Mouse (Mus musculus): ENCODE data around the gene Gm21981. TPM values are rescaled to one million over a fixed set of nuclear protein-coding genes. Genes with fewer than 3 reads are reported as not detected.
A peak's percentile ranks its signal among the peaks of the same experiment; 100 is the strongest.
"Not testable (repeated sequence)": the region's sequence is repeated elsewhere in the genome, so short reads cannot be mapped to it uniquely, and the experiment has no call there.

Gm21981 gene
- polyA plus RNA-seq, 1 experiment from 2014 or later, result 0.28 TPM

- H3K36me3 ChIP-seq; H3K4me2 ChIP-seq (replicated peaks); H3K4me1 ChIP-seq; H3K9ac ChIP-seq; H3K9me3 ChIP-seq; H3K4me3 ChIP-seq; H3K27ac ChIP-seq; ATAC-seq (ENCODE audit: low FRiP score, low read depth); H3K27me3 ChIP-seq (replicated peaks): not testable (repeated sequence)
- 92% methylated on average over 8 of the region's 8 CpGs for WGBS
Measured at GRCm38 (mm10) chr17:47654346-47654745, 39.9 kb downstream of the Gm21981 start.

- 77% methylated on average over 2 of the region's 2 CpGs for WGBS
- Histone ChIP-seq H3K4me2 (replicated peaks) (no peak overlapping the region), H3K9me3 (no peaks in the 10 kb centered on the region), H3K4me3 (no peak overlapping the region), H3K27me3 (replicated peaks) (no peaks in the 10 kb centered on the region), H3K9ac (no peak overlapping the region), H3K27ac (no peak overlapping the region), H3K36me3 (peaks cover 6% of the 10 kb centered on the region; the same call in 1 of the 2 replicates), H3K4me1 (no peaks in the 10 kb centered on the region; the same call in 1 of the 2 replicates)
- no peak for ATAC-seq (ENCODE audit: low FRiP score, low read depth)
Measured at GRCm38 (mm10) chr17:47651953-47652352, 42.3 kb downstream of the Gm21981 start.

GRCm38 (mm10) chr17:47648966-47649365 is 45.3 kb downstream of the Gm21981 start:
- Histone ChIP-seq H3K36me3 (peaks cover 6% of the 10 kb centered on the region; the same call in 1 of the 2 replicates), H3K27me3 (replicated peaks) (no peaks in the 10 kb centered on the region), H3K9me3 (no peaks in the 10 kb centered on the region), H3K4me2 (replicated peaks) (no peak overlapping the region), H3K9ac (no peak overlapping the region), H3K4me3 (no peak overlapping the region), H3K4me1 (no peaks in the 10 kb centered on the region; the same call in 1 of the 2 replicates), H3K27ac (no peak overlapping the region)
- 0 out of 2 replicates have a peak, but pooled peaks have one; percentile 17 for ATAC-seq (ENCODE audit: low FRiP score, low read depth)
- WGBS, result 24% methylated on average over 4 of the region's 4 CpGs

GRCm38 (mm10) chr17:47646683-47647082 is 47.6 kb downstream of the Gm21981 start:
- H3K4me2 ChIP-seq (replicated peaks), result no peak overlapping the region
- no peak for ATAC-seq (ENCODE audit: low FRiP score, low read depth)
- H3K4me3 ChIP-seq, result no peak overlapping the region
- no peaks in the 10 kb centered on the region for H3K27me3 ChIP-seq (replicated peaks)
- no peaks in the 10 kb centered on the region for H3K36me3 ChIP-seq
- H3K27ac ChIP-seq, result no peak overlapping the region
- 60% methylated on average over 1 of the region's 1 CpGs for WGBS
- H3K4me1 ChIP-seq, result no peaks in the 10 kb centered on the region; the same call in 1 of the 2 replicates
- H3K9ac ChIP-seq, result no peak overlapping the region
- H3K9me3 ChIP-seq, result no peaks in the 10 kb centered on the region

- no peak overlapping the region for H3K4me2 ChIP-seq (replicated peaks)
- no peak overlapping the region for H3K4me3 ChIP-seq
- no peaks in the 10 kb centered on the region for H3K36me3 ChIP-seq
- H3K27me3 ChIP-seq (replicated peaks), result no peaks in the 10 kb centered on the region
- no peaks in the 10 kb centered on the region for H3K9me3 ChIP-seq
- no peak overlapping the region for H3K27ac ChIP-seq
- no peaks in the 10 kb centered on the region; the same call in 1 of the 2 replicates for H3K4me1 ChIP-seq
- 82% methylated on average over 2 of the region's 2 CpGs for WGBS
- no peak for ATAC-seq (ENCODE audit: low FRiP score, low read depth)
- no peak overlapping the region for H3K9ac ChIP-seq
Measured at GRCm38 (mm10) chr17:47642992-47643391, 51.3 kb downstream of the Gm21981 start.

Other genes starting within 250 kb of the Gm21981 start
- 28.7 and 30.3 TPM in 2 replicates for gene Taf8, start 192.2 kb downstream of the Gm21981 start, polyA plus RNA-seq (2016; fragmentation: Nextera tagmentation; extraction: Ambion mirVana)
- gene Ccnd3, start 189.4 kb downstream of the Gm21981 start, polyA plus RNA-seq (2016; fragmentation: Nextera tagmentation; extraction: Ambion mirVana), result 146 and 152 TPM in 2 replicates
- gene Bysl, start 83.0 kb downstream of the Gm21981 start, polyA plus RNA-seq (2016; fragmentation: Nextera tagmentation; extraction: Ambion mirVana), result 32.5 and 35.9 TPM in 2 replicates
- 39.7 and 41.6 TPM in 2 replicates for gene Med20, start 82.9 kb downstream of the Gm21981 start, polyA plus RNA-seq (2016; fragmentation: Nextera tagmentation; extraction: Ambion mirVana)
- 2.0 and 2.4 TPM in 2 replicates for gene Gm20517, start 82.9 kb downstream of the Gm21981 start, polyA plus RNA-seq (2016; fragmentation: Nextera tagmentation; extraction: Ambion mirVana)
- gene Usp49, start 63.8 kb downstream of the Gm21981 start, polyA plus RNA-seq (2016; fragmentation: Nextera tagmentation; extraction: Ambion mirVana), result 10.4 and 12.5 TPM in 2 replicates
- 327 and 354 TPM in 2 replicates for gene Tomm6, start 6.1 kb downstream of the Gm21981 start, polyA plus RNA-seq (2016; fragmentation: Nextera tagmentation; extraction: Ambion mirVana)
- 22.7 and 24.1 TPM in 2 replicates for gene Frs3, start 5.4 kb downstream of the Gm21981 start, polyA plus RNA-seq (2016; fragmentation: Nextera tagmentation; extraction: Ambion mirVana)
- 0.86 and 1.3 TPM in 2 replicates for gene Prickle4, start 281 bp upstream of the Gm21981 start, polyA plus RNA-seq (2016; fragmentation: Nextera tagmentation; extraction: Ambion mirVana)
- gene Pgc, start 32.4 kb upstream of the Gm21981 start, polyA plus RNA-seq (2016; fragmentation: Nextera tagmentation; extraction: Ambion mirVana), result not detected in 2 replicates
- 3.8 and 4.5 TPM in 2 replicates for gene Tfeb, start 42.6 kb upstream of the Gm21981 start, polyA plus RNA-seq (2016; fragmentation: Nextera tagmentation; extraction: Ambion mirVana)
- gene Mdfi, start 140.2 kb upstream of the Gm21981 start, polyA plus RNA-seq (2016; fragmentation: Nextera tagmentation; extraction: Ambion mirVana), result 12.9 and 13.9 TPM in 2 replicates
- 30.4 and 31.8 TPM in 2 replicates for gene Foxp4, start 230.2 kb upstream of the Gm21981 start, polyA plus RNA-seq (2016; fragmentation: Nextera tagmentation; extraction: Ambion mirVana)